Mouse (Mus musculus): ENCODE results near the gene Tor1aip1.

DNA sequence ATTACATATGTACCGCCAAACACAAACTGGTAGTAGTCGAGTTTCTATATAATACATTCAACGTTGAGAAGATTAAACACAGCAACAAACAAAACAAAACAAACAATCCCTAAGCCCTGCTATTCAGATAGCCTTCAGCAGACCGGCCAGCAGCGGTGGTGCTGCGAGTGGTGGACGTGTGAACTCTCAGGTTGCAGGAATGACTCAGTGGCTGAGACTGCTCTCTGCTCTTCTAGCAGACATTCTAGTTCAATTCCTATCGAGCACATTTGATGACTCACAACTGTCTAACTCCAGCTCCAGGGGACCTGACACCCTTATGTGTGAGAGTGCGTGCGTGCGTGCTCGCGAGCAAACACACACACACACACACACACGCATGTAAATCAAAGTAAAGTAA, 33.8 kb upstream of the Tor1aip1 start:
- TF ChIP-seq CTCF (IDR thresholded peaks at IDR 0.05; ENCODE audit: low read depth) (no peak), EP300 (IDR thresholded peaks at IDR 0.05; ENCODE audit: low read depth) (no peak)
